Mouse (Mus musculus) neural tube, embryonic 11.5 days (tissue): ENCODE measurements at regions not wholly inside any gene's neighbourhood (a gene's known extent, or its start where the extent isn't known, plus 50 kb on each side); places are given as distances from the start of the nearest gene placed in this dataset.
A peak's percentile ranks its signal among the peaks of the same experiment; 100 is the strongest.

Experiments
- ATAC-seq: fragments of 200-750 bp; cut with Nextera tagmentation; 2 replicates; pipeline ENCODE4 v1.8.0; 2017; ENCODE audit warnings: moderate number of reproducible peaks, mild to moderate bottlenecking, moderate TSS enrichment, moderate library complexity; ENCODE audit not compliant: insufficient read depth, low FRiP score, low TSS enrichment
- DNase-seq: peaks from one replicate; pipeline ENCODE4 v3.0.0-alpha.2; 2015; ENCODE audit warnings: low spot score
- H3K27ac ChIP-seq: fragments of 300-500 bp; sonication (generic); 2 replicates; pipeline ENCODE4 v1.5.1; 2014; ENCODE audit warnings: low read depth, mild to moderate bottlenecking, low read length
- H3K27me3 ChIP-seq: fragments of 300-500 bp; sonication (generic); 2 replicates; pipeline ENCODE4 v1.6.1; 2014; ENCODE audit warnings: mild to moderate bottlenecking, low read length, mixed read lengths; ENCODE audit not compliant: control insufficient read depth, insufficient read depth
- H3K36me3 ChIP-seq: fragments of 300-500 bp; sonication (generic); 2 replicates; pipeline ENCODE4 v1.6.1; 2014; ENCODE audit warnings: mild to moderate bottlenecking, low read length, moderate library complexity, mixed read lengths; ENCODE audit not compliant: control insufficient read depth, insufficient read depth
- H3K4me1 ChIP-seq: fragments of 300-500 bp; sonication (generic); 2 replicates; pipeline ENCODE4 v1.6.1; 2014; ENCODE audit warnings: low read length, mixed read lengths; ENCODE audit not compliant: control insufficient read depth, insufficient read depth
- H3K4me2 ChIP-seq: fragments of 300-500 bp; sonication (generic); 2 replicates; pipeline ENCODE4 v1.6.1; 2014; ENCODE audit warnings: low read depth, mild to moderate bottlenecking, moderate library complexity
- H3K4me3 ChIP-seq: fragments of 300-500 bp; sonication (generic); 2 replicates; pipeline ENCODE4 v1.5.1; 2014; ENCODE audit warnings: low read depth, low read length
- H3K9ac ChIP-seq: fragments of 300-500 bp; sonication (generic); 2 replicates; pipeline ENCODE4 v1.6.1; 2014; ENCODE audit warnings: mild to moderate bottlenecking, low read length
- H3K9me3 ChIP-seq: fragments of 300-500 bp; sonication (generic); 2 replicates; pipeline ENCODE4 v1.6.1; 2016; ENCODE audit warnings: low read length; ENCODE audit not compliant: control insufficient read depth
- WGBS: fragments of 180-500 bp; shearing (Covaris S2); extraction: QIAGEN DNeasy Blood & Tissue Kit; methylation state at CpG from one replicate; pipeline ENCODE4 v1.1.7; 2014; 5-methylcytosine and 5-hydroxymethylcytosine counted together

- no peak overlapping the region for H3K27ac ChIP-seq
- 84% methylated on average over 15 of the region's 15 CpGs for WGBS
- DNase-seq (no peak), ATAC-seq (no peak)
- H3K4me1 ChIP-seq = no peaks in the 10 kb centered on the region
- H3K4me2 ChIP-seq = no peak overlapping the region
- no peak overlapping the region for H3K4me3 ChIP-seq
- H3K27me3 ChIP-seq = no peaks in the 10 kb centered on the region
- H3K36me3 ChIP-seq = no peaks in the 10 kb centered on the region
- no peaks in the 10 kb centered on the region for H3K9me3 ChIP-seq
- H3K9ac ChIP-seq = no peak overlapping the region
Measured at GRCm38 (mm10) chr15:50246418-50247186, 3638.1 kb upstream of the Gm7489 start.

GRCm38 (mm10) chr15:50260057-50260456, 3624.6 kb upstream of the Gm7489 start:
- no peaks in the 10 kb centered on the region for H3K9me3 ChIP-seq
- WGBS = 93% methylated on average over 2 of the region's 2 CpGs
- H3K9ac ChIP-seq = no peak overlapping the region
- no peak overlapping the region for H3K27ac ChIP-seq
- no peaks in the 10 kb centered on the region for H3K27me3 ChIP-seq
- no peak overlapping the region for H3K4me3 ChIP-seq
- DNase-seq (no peak), ATAC-seq (no peak)
- no peaks in the 10 kb centered on the region for H3K36me3 ChIP-seq
- no peaks in the 10 kb centered on the region for H3K4me1 ChIP-seq
- no peak overlapping the region for H3K4me2 ChIP-seq

- ATAC-seq (peak; percentile 53; the same call in 1 of the 2 replicates), DNase-seq (peak; percentile 56)
- H3K4me2 ChIP-seq = no peak overlapping the region
- H3K4me3 ChIP-seq = no peak overlapping the region
- WGBS = 74% methylated on average over 8 of the region's 8 CpGs
- no peak overlapping the region for H3K9ac ChIP-seq
- no peaks in the 10 kb centered on the region for H3K27me3 ChIP-seq
- no peaks in the 10 kb centered on the region for H3K4me1 ChIP-seq
- H3K27ac ChIP-seq = no peak overlapping the region
- H3K9me3 ChIP-seq = no peaks in the 10 kb centered on the region
- H3K36me3 ChIP-seq = no peaks in the 10 kb centered on the region
Measured at GRCm38 (mm10) chr15:50261245-50261872, 3623.3 kb upstream of the Gm7489 start.

GRCm38 (mm10) chr15:50267542-50267941, 3617.2 kb upstream of the Gm7489 start:
- H3K4me3 ChIP-seq = no peak overlapping the region
- H3K36me3 ChIP-seq = no peaks in the 10 kb centered on the region
- ATAC-seq (no peak), DNase-seq (no peak)
- H3K27me3 ChIP-seq = no peaks in the 10 kb centered on the region
- H3K4me2 ChIP-seq = no peak overlapping the region
- no peaks in the 10 kb centered on the region for H3K9me3 ChIP-seq
- H3K27ac ChIP-seq = no peak overlapping the region
- no peak overlapping the region for H3K9ac ChIP-seq
- WGBS = 88% methylated on average over 1 of the region's 1 CpGs
- no peaks in the 10 kb centered on the region for H3K4me1 ChIP-seq

GRCm38 (mm10) chr15:50271646-50272045, 3613.1 kb upstream of the Gm7489 start:
- no peak for DNase-seq
- no peaks in the 10 kb centered on the region for H3K4me1 ChIP-seq
- H3K9me3 ChIP-seq = no peaks in the 10 kb centered on the region
- H3K4me2 ChIP-seq = no peak overlapping the region
- H3K27ac ChIP-seq = no peak overlapping the region
- H3K9ac ChIP-seq = no peak overlapping the region
- no peak overlapping the region for H3K4me3 ChIP-seq
- no peaks in the 10 kb centered on the region for H3K36me3 ChIP-seq
- ATAC-seq = no peak
- no peaks in the 10 kb centered on the region for H3K27me3 ChIP-seq

- H3K9me3 ChIP-seq = no peaks in the 10 kb centered on the region
- WGBS = 89% methylated on average over 2 of the region's 2 CpGs
- DNase-seq (no peak), ATAC-seq (no peak)
- H3K27me3 ChIP-seq = no peaks in the 10 kb centered on the region
- H3K9ac ChIP-seq = no peak overlapping the region
- no peak overlapping the region for H3K27ac ChIP-seq
- no peaks in the 10 kb centered on the region for H3K4me1 ChIP-seq
- H3K4me3 ChIP-seq = no peak overlapping the region
- no peak overlapping the region for H3K4me2 ChIP-seq
- no peaks in the 10 kb centered on the region for H3K36me3 ChIP-seq
Measured at GRCm38 (mm10) chr15:50282576-50282975, 3602.1 kb upstream of the Gm7489 start.

- H3K4me1 ChIP-seq = no peaks in the 10 kb centered on the region
- DNase-seq = no peak
- no peak overlapping the region for H3K27ac ChIP-seq
- H3K9me3 ChIP-seq = no peaks in the 10 kb centered on the region
- WGBS = 91% methylated on average over 2 of the region's 2 CpGs
- no peak for ATAC-seq
- no peak overlapping the region for H3K4me2 ChIP-seq
- no peaks in the 10 kb centered on the region for H3K27me3 ChIP-seq
- H3K9ac ChIP-seq = no peak overlapping the region
- no peaks in the 10 kb centered on the region for H3K36me3 ChIP-seq
- no peak overlapping the region for H3K4me3 ChIP-seq
Measured at GRCm38 (mm10) chr15:50283491-50283890, 3601.2 kb upstream of the Gm7489 start.

- H3K9me3 ChIP-seq = no peaks in the 10 kb centered on the region
- no peaks in the 10 kb centered on the region for H3K36me3 ChIP-seq
- ATAC-seq (no peak), DNase-seq (no peak)
- H3K27me3 ChIP-seq = no peaks in the 10 kb centered on the region
- H3K4me3 ChIP-seq = no peak overlapping the region
- H3K4me2 ChIP-seq = no peak overlapping the region
- H3K4me1 ChIP-seq = no peaks in the 10 kb centered on the region
- H3K9ac ChIP-seq = no peak overlapping the region
- no peak overlapping the region for H3K27ac ChIP-seq
- WGBS = 90% methylated on average over 3 of the region's 3 CpGs
Measured at GRCm38 (mm10) chr15:50301831-50302230, 3582.9 kb upstream of the Gm7489 start.

GRCm38 (mm10) chr15:50304085-50304484, 3580.6 kb upstream of the Gm7489 start:
- no peaks in the 10 kb centered on the region for H3K9me3 ChIP-seq
- 89% methylated on average over 4 of the region's 4 CpGs for WGBS

More at GRCm38 (mm10) chr15:50304085-50304484, 3580.6 kb upstream of the Gm7489 start:
- no peak overlapping the region for H3K9ac ChIP-seq
- no peak for ATAC-seq
- H3K4me2 ChIP-seq = no peak overlapping the region
- no peak overlapping the region for H3K27ac ChIP-seq
- H3K27me3 ChIP-seq = no peaks in the 10 kb centered on the region
- H3K4me3 ChIP-seq = no peak overlapping the region
- H3K4me1 ChIP-seq = no peaks in the 10 kb centered on the region
- DNase-seq = no peak
- no peaks in the 10 kb centered on the region for H3K36me3 ChIP-seq
